Mouse (Mus musculus): Measurements from ENCODE around the gene Il20rb.

Il20rb gene

DNA sequence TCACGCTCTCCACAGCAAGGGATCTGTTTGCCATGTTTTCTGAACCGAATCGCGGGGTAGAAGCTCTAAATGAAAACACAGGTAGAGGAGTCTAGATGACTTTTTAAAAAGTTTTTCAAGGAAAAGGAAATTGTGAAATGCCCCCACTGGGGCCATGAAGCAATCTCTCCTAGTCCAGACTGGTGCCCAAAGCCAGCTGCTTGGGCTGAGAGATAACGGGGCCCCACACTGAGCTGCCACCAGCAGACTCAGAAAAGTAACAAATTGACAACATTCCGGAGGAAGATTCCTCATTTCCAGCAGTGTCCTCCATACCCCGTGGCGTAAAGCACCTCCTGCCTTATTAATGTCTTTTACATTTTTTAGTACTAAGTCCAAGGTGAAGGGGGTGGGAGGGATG, 66.9 kb downstream of the Il20rb start:
- no peak for DNase-seq (ENCODE audit: low spot score)

DNA sequence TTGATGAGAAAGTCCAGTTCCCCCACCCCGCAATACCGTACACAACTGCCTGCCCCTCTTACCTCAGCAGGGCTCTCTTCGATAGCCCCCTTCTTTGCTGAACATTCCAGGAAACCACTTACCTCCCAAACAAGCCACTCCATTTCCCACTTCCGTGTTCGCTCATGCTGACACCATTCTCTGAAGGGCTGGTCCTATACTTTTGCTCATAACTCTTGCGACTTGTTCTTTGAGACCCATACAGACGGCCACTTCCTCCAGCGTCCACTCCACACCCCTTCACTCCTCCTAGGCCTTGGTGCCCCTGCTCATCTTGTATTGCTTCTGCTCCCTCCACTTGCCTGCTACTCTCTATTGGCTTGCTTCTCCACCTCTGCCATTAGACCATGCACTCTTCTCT, 67.5 kb downstream of the Il20rb start:
- DNase-seq (ENCODE audit: low spot score): no peak

DNA sequence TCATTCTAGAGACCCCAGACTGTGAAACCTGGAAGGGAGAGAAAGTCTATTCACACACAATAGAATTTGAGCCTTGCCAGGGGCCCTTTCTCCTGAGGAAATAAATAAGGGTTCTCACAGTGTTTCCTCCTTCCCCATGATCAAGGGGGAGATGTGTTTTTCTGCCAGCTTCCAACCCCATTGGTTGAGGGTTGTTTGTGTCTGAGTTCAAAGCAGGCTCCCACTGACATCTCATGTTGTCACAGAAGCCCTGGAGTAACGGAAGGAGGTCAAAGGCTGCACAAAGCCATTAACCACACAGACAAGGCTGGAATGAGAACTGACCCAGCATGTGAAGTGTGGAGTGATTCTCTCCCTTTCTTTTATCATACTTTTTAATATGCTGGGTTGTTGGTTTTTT, 69.8 kb downstream of the Il20rb start:
- no peak for DNase-seq (ENCODE audit: low spot score)

DNA sequence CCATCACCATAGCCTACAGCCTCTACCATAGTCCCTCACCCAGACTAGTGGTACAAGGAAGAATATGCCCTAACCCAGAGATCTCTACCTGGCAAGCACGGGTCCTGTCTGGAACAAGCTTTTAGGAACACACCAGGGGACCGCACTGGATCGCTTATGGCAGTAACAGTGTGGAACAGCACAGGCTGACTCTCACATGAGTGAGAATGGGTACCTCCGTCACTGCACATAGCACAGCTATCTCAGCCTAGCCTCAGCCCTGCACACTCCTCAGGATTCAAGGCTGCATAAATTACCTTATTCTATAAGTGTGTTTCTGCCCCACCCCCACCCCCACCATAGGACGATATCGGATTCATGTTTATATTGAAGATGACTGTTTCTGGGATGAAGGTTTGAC, 70.3 kb downstream of the Il20rb start:
- DNase-seq (ENCODE audit: low spot score): no peak

DNA sequence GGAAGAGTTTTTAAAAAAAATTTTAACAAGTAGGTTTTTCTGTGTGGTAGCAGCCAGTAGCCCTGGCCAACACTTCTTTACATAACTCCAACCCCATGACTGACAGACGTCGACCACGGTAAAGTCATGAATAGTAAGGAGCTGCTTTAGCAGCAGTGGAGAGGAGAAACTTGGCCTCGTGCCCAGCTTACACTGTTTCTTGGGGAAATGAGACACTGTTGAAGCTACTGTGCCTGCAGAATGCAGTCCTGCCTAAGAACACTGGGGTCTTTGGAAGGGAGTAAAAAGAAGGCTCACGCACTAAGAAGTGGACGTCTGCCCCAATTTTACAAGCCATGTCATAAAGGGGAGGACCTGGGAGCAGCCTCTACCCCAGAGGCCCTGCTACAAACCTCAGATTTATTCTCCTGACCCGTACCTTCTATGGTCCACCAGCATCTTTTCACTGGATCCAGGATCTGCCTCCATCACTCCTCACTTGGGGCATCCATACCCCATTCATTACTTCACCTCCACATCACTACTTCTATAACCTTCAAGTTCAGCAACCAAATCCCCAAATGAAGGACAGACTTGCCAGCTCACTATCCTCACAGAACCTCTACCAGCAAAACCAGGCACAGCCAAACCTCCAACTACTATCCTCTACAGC, 71.1 kb downstream of the Il20rb start:
- peak; percentile 13 for DNase-seq (ENCODE audit: low spot score)

Measured in layer of hippocampus, adult 9-10 months (tissue).